ENCODE assay signal across 9 mouse cellular contexts in the genomic region with DNA sequence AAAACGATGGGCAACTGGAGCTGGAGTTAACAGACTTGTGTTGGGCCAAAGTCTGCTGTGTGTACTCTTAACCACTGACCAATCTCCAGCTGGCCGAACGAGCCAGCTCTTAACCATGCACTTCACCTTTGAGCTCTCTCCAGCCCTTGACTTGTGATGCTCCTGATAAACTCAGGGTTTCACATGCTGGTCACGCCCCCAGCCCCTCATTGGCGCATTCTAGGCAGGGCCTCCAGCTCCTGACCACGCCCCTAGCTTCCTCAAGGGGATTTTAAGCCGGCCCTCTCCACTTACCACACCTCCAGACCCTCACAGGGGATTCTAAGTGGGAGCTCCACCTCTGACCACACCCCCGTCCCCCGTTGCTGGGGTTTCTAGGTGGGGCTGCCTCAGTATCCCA. TPM values are rescaled to one million over a fixed set of nuclear protein-coding genes. Genes with fewer than 3 reads are reported as not detected.
DNase-seq lines count a peak whose midpoint lies in the region; ATAC-seq and TF ChIP-seq lines count a peak whose summit lies in the region.
"Had no signal": no experiment of that assay in that cellular context is flagged by ENCODE, and none has a peak within 500 bp of the region (broad histone marks: within the 10 kb centered on the region; RNA-seq: fewer than 3 reads in every experiment).

No protein-coding gene starts in this region.

- H3K4me2 ChIP-seq in neural tube, embryonic 15.5 days: no peak overlapping the region
- H3K4me2 ChIP-seq: embryonic facial prominence, embryonic 12.5 days had no signal

- TF ChIP-seq POLR2A in lung, adult 2 months (IDR thresholded peaks at IDR 0.05; ENCODE audit: borderline replicate concordance, extremely low read depth, low read depth, low read length): no peak

- DNase-seq in neural tube, embryonic 10.5 days (ENCODE audit: extremely low spot score, low spot score): peak; percentile 67
- peak; percentile 83 for DNase-seq in c-Kit-positive CD71-negative TER-119-negative erythroid progenitor cells, embryonic 14.5 days (ENCODE audit: low read depth)
- DNase-seq in kidney, adult 18-20 months: peak; percentile 77
- peak; percentile 59 for DNase-seq in lung, adult 2 months
- peak; percentile 40 to 61 for DNase-seq in thymus, adult 18-20 months
- DNase-seq in cerebellum, adult 9-11 months: no peak
- no peak for DNase-seq in left cerebral cortex, adult 9 months (ENCODE audit: low spot score in 2 of 2)

- WGBS in neural tube, embryonic 15.5 days: 4% methylated on average over 9 of the region's 9 CpGs
- WGBS in lung, adult 2 months: 9% methylated on average over 9 of the region's 9 CpGs

- ATAC-seq in neural tube, embryonic 15.5 days (ENCODE audit: low FRiP score): no peak

- H3K9me3 ChIP-seq in neural tube, embryonic 15.5 days (replicated peaks): no peaks in the 10 kb centered on the region

- H3K27ac ChIP-seq in neural tube, embryonic 15.5 days (replicated peaks): no peak overlapping the region

- H3K9ac ChIP-seq in neural tube, embryonic 15.5 days (replicated peaks): no peak overlapping the region
- H3K9ac ChIP-seq: embryonic facial prominence, embryonic 12.5 days had no signal

- peaks cover 40% of the 10 kb centered on the region for H3K36me3 ChIP-seq in neural tube, embryonic 15.5 days

- peaks cover 30% of the 10 kb centered on the region for H3K27me3 ChIP-seq in neural tube, embryonic 15.5 days (replicated peaks)

- no peak overlapping the region for H3K4me3 ChIP-seq in neural tube, embryonic 15.5 days (replicated peaks)
- no peak overlapping the region for H3K4me3 ChIP-seq in lung, adult 2 months (replicated peaks; ENCODE audit: extremely low read depth, low read depth, low read length)
- H3K4me3 ChIP-seq: embryonic facial prominence, embryonic 12.5 days had no signal

- H3K4me1 ChIP-seq in neural tube, embryonic 15.5 days: peaks cover 39% of the 10 kb centered on the region
- no peaks in the 10 kb centered on the region; the same call in 1 of the 2 replicates for H3K4me1 ChIP-seq in lung, adult 2 months (ENCODE audit: control insufficient read depth, insufficient read depth, low read length)

- no peak for TF ChIP-seq CTCF in lung, adult 2 months (IDR thresholded peaks at IDR 0.05; ENCODE audit: insufficient read depth, low read length)

RNA-seq across cellular contexts. Expression of gene Oaz1, which starts 4.7 kb away (rescaled TPM):
- 1,221 and 1,325 TPM in 2 replicates for polyA plus RNA-seq in neural tube, embryonic 15.5 days (2015; fragmentation: Nextera tagmentation; extraction: Ambion mirVana)
- polyA plus RNA-seq in lung, adult 2 months (2012; rRNA removed): 804 and 834 TPM in 2 replicates

RNA-seq across cellular contexts. Expression of gene Lingo3, which starts 12.7 kb away (rescaled TPM):
- 14.6 and 18.6 TPM in 2 replicates for polyA plus RNA-seq in neural tube, embryonic 15.5 days (2015; fragmentation: Nextera tagmentation; extraction: Ambion mirVana)
- polyA plus RNA-seq in lung, adult 2 months (2012; rRNA removed): 0.10 and 0.31 TPM in 2 replicates

RNA-seq across cellular contexts. Expression of gene Jsrp1, which starts 17.8 kb away (rescaled TPM):
- 1.2 and 2.5 TPM in 2 replicates for polyA plus RNA-seq in neural tube, embryonic 15.5 days (2015; fragmentation: Nextera tagmentation; extraction: Ambion mirVana)
- 7.7 TPM in 1 of 2 replicates, not detected in the other for polyA plus RNA-seq in lung, adult 2 months (2012; rRNA removed)

RNA-seq across cellular contexts. Expression of gene Lsm7, which starts 23.9 kb away (rescaled TPM):
- polyA plus RNA-seq in neural tube, embryonic 15.5 days (2015; fragmentation: Nextera tagmentation; extraction: Ambion mirVana): 226 and 240 TPM in 2 replicates
- 78.5 and 79.1 TPM in 2 replicates for polyA plus RNA-seq in lung, adult 2 months (2012; rRNA removed)

RNA-seq across cellular contexts. Expression of gene Sppl2b, which starts 23.9 kb away (rescaled TPM):
- 78.6 and 84.1 TPM in 2 replicates for polyA plus RNA-seq in neural tube, embryonic 15.5 days (2015; fragmentation: Nextera tagmentation; extraction: Ambion mirVana)
- polyA plus RNA-seq in lung, adult 2 months (2012; rRNA removed): 91.7 and 93.9 TPM in 2 replicates

Comparison
In these comparisons a context has a peak if more than half of its experiments do, and no peak if none do; other contexts are left out.
1. DNase-seq: peak in neural tube, embryonic 10.5 days (single experiment), c-Kit-positive CD71-negative TER-119-negative erythroid progenitor cells, embryonic 14.5 days (single experiment), kidney, adult 18-20 months (single experiment), lung, adult 2 months (single experiment) and thymus, adult 18-20 months (2 of 2); none in cerebellum, adult 9-11 months (single experiment) and left cerebral cortex, adult 9 months (0 of 2).
2. RNA of gene Lingo3, which starts 12.7 kb away (polyA plus RNA-seq): 14.6 to 18.6 TPM in neural tube, embryonic 15.5 days; 0.10 to 0.31 TPM in lung, adult 2 months; every median in the first group is over 10 times any median in the second.